Mouse (Mus musculus): ENCODE data around the gene Zmynd8. TPM values are rescaled to one million over a fixed set of nuclear protein-coding genes. Genes with fewer than 3 reads are reported as not detected.

Gene Zmynd8
- total RNA-seq, 2 experiments from 2014 or later = 182 to 188 TPM

GRCm38 (mm10) chr2:165854207-165854968, 44.4 kb downstream of the Zmynd8 start:
- no peak for DNase-seq (ENCODE audit: extremely low spot score in 1 of 2, low spot score in 2 of 2)
- no peak for TF ChIP-seq CTCF (IDR thresholded peaks at IDR 0.05)
- Histone ChIP-seq H3K27ac (peak overlapping the region; percentile 91), H3K4me3 (no peak overlapping the region)
- intact Hi-C loops (cut with DNase I) = no loop called here

- intact Hi-C loops (cut with DNase I) = no loop called here
- Histone ChIP-seq H3K4me3 (no peak overlapping the region), H3K27ac (peak overlapping the region; percentile 77)
- DNase-seq (ENCODE audit: extremely low spot score in 1 of 2, low spot score in 2 of 2) = no peak
- no peak for TF ChIP-seq CTCF (IDR thresholded peaks at IDR 0.05)
Measured at GRCm38 (mm10) chr2:165852896-165853633, 45.8 kb downstream of the Zmynd8 start.

GRCm38 (mm10) chr2:165852453-165852852, 46.4 kb downstream of the Zmynd8 start:
- peak overlapping the region; percentile 77 for H3K27ac ChIP-seq
- TF ChIP-seq CTCF (IDR thresholded peaks at IDR 0.05) = peak; percentile 3
- DNase-seq (ENCODE audit: extremely low spot score in 1 of 2, low spot score in 2 of 2) = no peak
- intact Hi-C loops (cut with DNase I) = no loop called here
- H3K4me3 ChIP-seq = no peak overlapping the region

- no peak for TF ChIP-seq CTCF (IDR thresholded peaks at IDR 0.05)
- DNase-seq (ENCODE audit: extremely low spot score in 1 of 2, low spot score in 2 of 2) = no peak
- intact Hi-C loops (cut with DNase I) = no loop called here
- Histone ChIP-seq H3K4me3 (no peak overlapping the region), H3K27ac (peak overlapping the region; percentile 77)
Measured at GRCm38 (mm10) chr2:165851811-165852415, 46.9 kb downstream of the Zmynd8 start.

- H3K27ac ChIP-seq = peak overlapping the region; percentile 77
- intact Hi-C loops (cut with DNase I) = no loop called here
- TF ChIP-seq CTCF (IDR thresholded peaks at IDR 0.05) = no peak
- no peak for DNase-seq (ENCODE audit: extremely low spot score in 1 of 2, low spot score in 2 of 2)
- no peak overlapping the region for H3K4me3 ChIP-seq
Measured at GRCm38 (mm10) chr2:165850826-165851225, 48.0 kb downstream of the Zmynd8 start.

- H3K4me3 ChIP-seq = no peak overlapping the region
- peak overlapping the region; percentile 28; the same call in 1 of the 2 replicates for H3K27ac ChIP-seq
- intact Hi-C loops (cut with DNase I) = no loop called here
- TF ChIP-seq CTCF (IDR thresholded peaks at IDR 0.05) = no peak
- DNase-seq (ENCODE audit: extremely low spot score in 1 of 2, low spot score in 2 of 2) = peak; percentile 59 to 70
Measured at GRCm38 (mm10) chr2:165849129-165849528, 49.7 kb downstream of the Zmynd8 start.

- intact Hi-C loops (cut with DNase I) = no loop called here
- no peak for DNase-seq (ENCODE audit: extremely low spot score in 1 of 2, low spot score in 2 of 2)
- H3K4me3 ChIP-seq = no peak overlapping the region
- TF ChIP-seq CTCF (IDR thresholded peaks at IDR 0.05) = no peak
- H3K27ac ChIP-seq = peak overlapping the region; percentile 58
Measured at GRCm38 (mm10) chr2:165846787-165847186, 52.0 kb downstream of the Zmynd8 start.

- no peak for DNase-seq (ENCODE audit: extremely low spot score in 1 of 2, low spot score in 2 of 2)
- intact Hi-C loops (cut with DNase I) = no loop called here
- TF ChIP-seq CTCF (IDR thresholded peaks at IDR 0.05) = no peak
- H3K4me3 ChIP-seq = no peak overlapping the region
- peak overlapping the region; percentile 68 for H3K27ac ChIP-seq
Measured at GRCm38 (mm10) chr2:165845490-165845889, 53.3 kb downstream of the Zmynd8 start.

GRCm38 (mm10) chr2:165843350-165843749, 55.5 kb downstream of the Zmynd8 start:
- DNase-seq (ENCODE audit: extremely low spot score in 1 of 2, low spot score in 2 of 2) = no peak
- Histone ChIP-seq H3K27ac (peak overlapping the region; percentile 84), H3K4me3 (no peak overlapping the region)
- intact Hi-C loops (cut with DNase I) = no loop called here
- TF ChIP-seq CTCF (IDR thresholded peaks at IDR 0.05) = no peak

- DNase-seq (ENCODE audit: extremely low spot score in 1 of 2, low spot score in 2 of 2) = no peak
- intact Hi-C loops (cut with DNase I) = no loop called here
- no peak for TF ChIP-seq CTCF (IDR thresholded peaks at IDR 0.05)
- H3K4me3 ChIP-seq = no peak overlapping the region
- H3K27ac ChIP-seq = peak overlapping the region; percentile 84
Measured at GRCm38 (mm10) chr2:165842241-165842640, 56.6 kb downstream of the Zmynd8 start.

- Histone ChIP-seq H3K27ac (peak overlapping the region; percentile 84), H3K4me3 (no peak overlapping the region)
- intact Hi-C loops (cut with DNase I) = no loop called here
- DNase-seq (ENCODE audit: extremely low spot score in 1 of 2, low spot score in 2 of 2) = no peak
- TF ChIP-seq CTCF (IDR thresholded peaks at IDR 0.05) = no peak
Measured at GRCm38 (mm10) chr2:165841805-165842204, 57.0 kb downstream of the Zmynd8 start.

GRCm38 (mm10) chr2:165840852-165841251, 58.0 kb downstream of the Zmynd8 start:
- Histone ChIP-seq H3K4me3 (no peak overlapping the region), H3K27ac (peak overlapping the region; percentile 84)
- TF ChIP-seq CTCF (IDR thresholded peaks at IDR 0.05) = no peak
- no peak for DNase-seq (ENCODE audit: extremely low spot score in 1 of 2, low spot score in 2 of 2)
- intact Hi-C loops (cut with DNase I) = no loop called here

Measured in left cerebral cortex, adult 2 months (tissue).